Mouse (Mus musculus) liver, embryonic 16.5 days (tissue): ENCODE measurements around the gene Htra3. TPM values are rescaled to one million over a fixed set of nuclear protein-coding genes. Genes with fewer than 3 reads are reported as not detected.
A peak's percentile ranks its signal among the peaks of the same experiment; 100 is the strongest.

Source experiments
- ATAC-seq: fragments of 200-750 bp; cut with Nextera tagmentation; 2 replicates; pipeline ENCODE4 v1.8.0; 2017; ENCODE audit warnings: low read depth, mild to moderate bottlenecking, moderate number of reproducible peaks, moderate library complexity
- H3K27ac ChIP-seq: fragments of 300-500 bp; sonication (generic); 2 replicates; pipeline ENCODE4 v1.5.1; 2014; ENCODE audit warnings: mild to moderate bottlenecking, low read length
- H3K27me3 ChIP-seq: fragments of 300-500 bp; sonication (generic); 2 replicates; pipeline ENCODE4 v1.6.1; 2014; ENCODE audit warnings: low read depth, low read length, mixed read lengths; ENCODE audit not compliant: control insufficient read depth, insufficient read depth
- H3K36me3 ChIP-seq: fragments of 300-500 bp; sonication (generic); 2 replicates; pipeline ENCODE4 v1.6.1; 2014; ENCODE audit warnings: mild to moderate bottlenecking; ENCODE audit not compliant: control insufficient read depth, insufficient read depth
- H3K4me1 ChIP-seq: fragments of 300-500 bp; sonication (generic); 2 replicates; pipeline ENCODE4 v1.6.1; 2014; ENCODE audit warnings: low read depth, low read length, mixed read lengths; ENCODE audit not compliant: control insufficient read depth
- H3K4me2 ChIP-seq: fragments of 300-500 bp; sonication (generic); 2 replicates; pipeline ENCODE4 v1.6.1; 2014; ENCODE audit warnings: low read depth, low read length, mixed read lengths
- H3K4me3 ChIP-seq: fragments of 300-500 bp; sonication (generic); 2 replicates; pipeline ENCODE4 v1.5.1; 2014; ENCODE audit warnings: low read depth, mild to moderate bottlenecking, low read length
- H3K9ac ChIP-seq: fragments of 300-500 bp; sonication (generic); 2 replicates; pipeline ENCODE4 v1.6.1; 2014; ENCODE audit warnings: low read depth, low read length
- H3K9me3 ChIP-seq: fragments of 300-500 bp; sonication (generic); replicated peaks from 2 replicates; pipeline ENCODE4 v1.6.1; 2016; ENCODE audit warnings: low read length; ENCODE audit not compliant: control insufficient read depth
- WGBS: fragments of 180-500 bp; shearing (Covaris S2); extraction: QIAGEN DNeasy Blood & Tissue Kit; methylation state at CpG from one replicate; pipeline ENCODE4 v1.1.7; 2014; ENCODE audit not compliant: insufficient replicate concordance; 5-methylcytosine and 5-hydroxymethylcytosine counted together
- polyA plus RNA-seq: library from polyadenylated mRNA; unstranded; fragments of >200 nt; fragmentation: Nextera tagmentation; extraction: Ambion mirVana; gene quantifications from 2 replicates; pipeline ENCODE4 v1.2.1, GENCODE M21; 2015

Gene Htra3
- 1.7 and 2.9 TPM in 2 replicates for polyA plus RNA-seq

DNA sequence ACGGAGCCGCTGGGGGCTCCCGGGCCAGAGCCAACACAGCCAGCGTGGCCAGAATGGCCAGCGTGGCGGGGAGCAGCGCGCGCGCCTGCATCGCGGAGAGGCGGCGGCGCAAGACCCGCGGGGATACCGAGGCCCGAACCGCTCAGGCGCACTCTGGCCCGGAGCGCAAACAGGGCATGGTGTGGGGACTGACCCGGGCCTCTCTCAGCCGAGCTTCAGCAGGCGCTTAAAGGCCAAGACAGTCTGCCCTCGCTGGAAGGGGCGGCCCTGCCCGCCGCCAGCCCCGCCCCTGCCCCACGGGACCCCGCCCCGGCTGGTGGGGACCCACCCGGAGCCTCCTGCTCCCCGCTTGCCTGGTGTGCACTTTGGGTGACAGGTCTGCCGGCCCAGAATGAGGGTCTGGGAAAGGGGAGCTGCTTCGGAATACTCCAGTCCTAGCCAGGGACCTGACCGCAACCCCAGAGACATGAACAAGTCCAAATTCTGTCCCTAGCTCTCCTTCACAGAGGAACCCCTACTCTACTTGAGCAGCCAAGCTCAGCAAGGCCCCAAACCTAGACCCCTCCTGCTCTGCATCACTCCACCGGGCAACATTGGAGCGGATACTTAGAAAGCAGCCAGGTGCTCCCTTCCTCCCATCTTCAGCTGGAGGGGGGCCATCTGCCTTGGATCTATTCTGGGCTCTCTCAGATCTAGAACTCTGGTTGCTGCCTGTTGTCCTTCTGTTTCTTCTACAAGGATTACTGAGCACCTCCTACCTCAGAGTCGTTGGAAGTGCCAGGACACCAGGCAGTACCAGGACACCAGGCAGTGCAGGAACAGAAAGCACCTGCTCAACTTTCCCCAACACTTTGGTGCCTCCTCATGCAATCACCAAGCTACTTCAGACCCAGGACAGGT lies at the start of gene Htra3:
Gene Htra3 (minus strand): TSS at position 527 of the 900 bp plus-strand sequence.
- peak within 1 kb of the TSS; percentile 29 for H3K4me3 ChIP-seq
- H3K27ac ChIP-seq = no peak within 1 kb of the TSS
- no peak within 1 kb of the TSS for H3K9ac ChIP-seq
- no peaks in the 10 kb centered on the region for H3K36me3 ChIP-seq
- WGBS = 8% methylated on average over 42 of the region's 42 CpGs
- ATAC-seq = no peak
- no peaks in the 10 kb centered on the region for H3K9me3 ChIP-seq
- H3K4me1 ChIP-seq = no peaks in the 10 kb centered on the region
- H3K27me3 ChIP-seq = peaks cover 33% of the 10 kb centered on the region
- peak within 1 kb of the TSS; percentile 30; the same call in 1 of the 2 replicates for H3K4me2 ChIP-seq

DNA sequence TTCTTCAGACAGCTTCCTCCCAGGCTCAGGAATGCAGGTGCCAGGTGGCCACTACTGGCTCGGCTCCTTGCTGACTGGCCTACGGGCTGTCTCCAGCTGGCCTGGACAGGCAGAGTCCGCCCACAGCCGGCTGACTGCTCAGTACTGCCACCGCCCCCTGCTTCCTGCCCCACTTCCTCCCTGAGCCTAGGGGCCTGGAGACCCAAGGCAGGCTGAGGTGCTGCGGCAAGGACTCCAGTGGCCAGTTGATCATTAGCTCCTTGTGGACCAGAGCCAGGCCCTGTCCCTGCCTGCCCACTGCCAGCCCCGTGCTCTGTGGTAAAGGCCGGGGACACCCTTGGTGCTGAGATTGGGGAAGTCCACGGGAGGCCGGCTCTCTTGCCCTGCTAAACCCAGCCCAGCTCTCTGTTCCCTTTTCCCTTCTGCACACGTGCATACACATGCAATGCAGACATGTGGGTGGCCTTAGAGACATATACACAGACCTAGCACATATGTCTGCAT lies 49.4 kb upstream of the Htra3 start:
- H3K27ac ChIP-seq = peak overlapping the region; percentile 61
- H3K4me3 ChIP-seq = peak overlapping the region; percentile 47

DNA sequence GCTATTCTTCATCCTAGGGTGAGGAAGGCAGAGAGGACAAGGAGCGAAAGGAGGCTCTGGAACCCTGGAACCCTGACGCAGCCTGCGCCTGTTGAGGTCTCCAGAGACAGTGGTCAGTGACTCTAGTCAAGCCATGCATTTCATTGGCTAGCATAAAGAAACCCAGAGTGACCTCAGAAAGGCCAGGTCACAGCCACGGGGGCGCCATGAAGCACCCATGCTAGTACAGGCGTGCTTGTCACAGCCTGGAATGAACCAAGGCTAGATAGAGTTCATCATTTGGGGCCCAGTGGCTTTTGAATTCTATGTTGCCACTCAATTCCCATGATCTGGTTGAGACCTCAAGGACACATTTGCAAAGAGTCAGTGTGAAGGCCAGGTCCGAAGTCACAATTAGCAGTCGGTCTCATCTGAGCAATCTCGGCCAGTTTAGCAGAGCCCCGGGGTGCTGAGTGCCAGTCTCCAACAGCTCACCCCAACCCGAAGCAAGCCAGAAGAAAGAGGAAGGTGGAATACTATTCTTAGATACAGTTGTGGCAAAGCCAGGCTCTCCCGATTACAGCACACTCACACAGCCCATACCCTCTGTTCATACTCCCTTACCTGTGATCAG lies 48.9 kb upstream of the Htra3 start:
- H3K9ac ChIP-seq = peak overlapping the region; percentile 27; the same call in 1 of the 2 replicates
- 29% methylated on average over 12 of the region's 12 CpGs for WGBS
- H3K4me1 ChIP-seq = no peaks in the 10 kb centered on the region
- no peaks in the 10 kb centered on the region for H3K27me3 ChIP-seq
- peak overlapping the region; percentile 61 for H3K27ac ChIP-seq
- no peaks in the 10 kb centered on the region for H3K36me3 ChIP-seq
- ATAC-seq = no peak
- H3K4me3 ChIP-seq = peak overlapping the region; percentile 47
- H3K9me3 ChIP-seq = no peaks in the 10 kb centered on the region
- peak overlapping the region; percentile 29 for H3K4me2 ChIP-seq

More for the DNA sequence above, 49.4 kb upstream of the Htra3 start:
- Histone ChIP-seq H3K4me2 (0 out of 2 replicates have a peak overlapping the region, but pooled peaks have one; percentile 29), H3K4me1 (no peaks in the 10 kb centered on the region), H3K9me3 (no peaks in the 10 kb centered on the region), H3K36me3 (no peaks in the 10 kb centered on the region), H3K9ac (peak overlapping the region; percentile 27; the same call in 1 of the 2 replicates), H3K27me3 (no peaks in the 10 kb centered on the region)
- peak; percentile 70 for ATAC-seq
- WGBS = 6% methylated on average over 11 of the region's 11 CpGs

GRCm38 (mm10) chr5:35727447-35727846 lies 47.9 kb upstream of the Htra3 start:
- no peaks in the 10 kb centered on the region for H3K4me1 ChIP-seq
- no peaks in the 10 kb centered on the region for H3K9me3 ChIP-seq
- H3K27ac ChIP-seq = no peak overlapping the region
- H3K36me3 ChIP-seq = no peaks in the 10 kb centered on the region
- no peak for ATAC-seq
- H3K4me2 ChIP-seq = peak overlapping the region; percentile 29
- 56% methylated on average over 5 of the region's 5 CpGs for WGBS
- H3K9ac ChIP-seq = no peak overlapping the region
- H3K4me3 ChIP-seq = 0 out of 2 replicates have a peak overlapping the region, but pooled peaks have one; percentile 5
- H3K27me3 ChIP-seq = no peaks in the 10 kb centered on the region

- no peaks in the 10 kb centered on the region for H3K9me3 ChIP-seq
- H3K27ac ChIP-seq = no peak overlapping the region
- H3K9ac ChIP-seq = no peak overlapping the region
- no peak for ATAC-seq
- WGBS = 51% methylated on average over 3 of the region's 3 CpGs
- H3K27me3 ChIP-seq = no peaks in the 10 kb centered on the region
- no peak overlapping the region for H3K4me3 ChIP-seq
- no peaks in the 10 kb centered on the region for H3K36me3 ChIP-seq
- no peak overlapping the region for H3K4me2 ChIP-seq
- H3K4me1 ChIP-seq = no peaks in the 10 kb centered on the region
Observed at GRCm38 (mm10) chr5:35725840-35726239, 46.3 kb upstream of the Htra3 start.

- Histone ChIP-seq H3K4me1 (no peaks in the 10 kb centered on the region), H3K4me3 (no peak overlapping the region), H3K9me3 (no peaks in the 10 kb centered on the region), H3K36me3 (no peaks in the 10 kb centered on the region), H3K27me3 (no peaks in the 10 kb centered on the region), H3K9ac (no peak overlapping the region), H3K27ac (no peak overlapping the region), H3K4me2 (no peak overlapping the region)
- whole genome bisulfite sequencing = 56% methylated on average over 5 of the region's 5 CpGs
- ATAC-seq = no peak
Observed at GRCm38 (mm10) chr5:35723900-35724299, 44.3 kb upstream of the Htra3 start.

DNA sequence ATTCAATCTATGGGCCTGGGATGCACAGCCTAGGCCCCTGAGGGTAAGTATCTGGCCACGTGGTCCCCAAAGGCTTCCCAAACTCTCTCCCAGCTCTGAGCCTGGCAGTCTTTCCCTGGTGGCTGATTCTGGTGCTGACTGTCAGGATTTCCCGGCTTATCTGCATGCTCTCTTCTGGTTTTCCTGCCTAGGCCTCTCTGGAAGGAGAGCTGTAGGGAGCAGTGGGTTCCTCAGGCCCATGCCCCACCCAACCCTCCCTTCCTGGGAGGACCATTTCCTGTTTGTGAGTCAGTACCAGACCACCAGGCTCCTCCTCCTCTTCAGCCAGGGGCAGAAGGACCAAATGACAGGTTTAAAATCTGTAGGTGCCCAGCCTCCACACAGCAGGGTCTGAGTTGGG lies 43.1 kb upstream of the Htra3 start:
- peak; percentile 64 for ATAC-seq
- H3K4me1 ChIP-seq = no peaks in the 10 kb centered on the region
- H3K9ac ChIP-seq = no peak overlapping the region
- peak overlapping the region; percentile 17; the same call in 1 of the 2 replicates for H3K27ac ChIP-seq
- H3K36me3 ChIP-seq = no peaks in the 10 kb centered on the region
- no peak overlapping the region for H3K4me2 ChIP-seq
- no peaks in the 10 kb centered on the region for H3K9me3 ChIP-seq
- H3K27me3 ChIP-seq = no peaks in the 10 kb centered on the region
- 16% methylated on average over 2 of the region's 2 CpGs for WGBS
- no peak overlapping the region for H3K4me3 ChIP-seq

DNA sequence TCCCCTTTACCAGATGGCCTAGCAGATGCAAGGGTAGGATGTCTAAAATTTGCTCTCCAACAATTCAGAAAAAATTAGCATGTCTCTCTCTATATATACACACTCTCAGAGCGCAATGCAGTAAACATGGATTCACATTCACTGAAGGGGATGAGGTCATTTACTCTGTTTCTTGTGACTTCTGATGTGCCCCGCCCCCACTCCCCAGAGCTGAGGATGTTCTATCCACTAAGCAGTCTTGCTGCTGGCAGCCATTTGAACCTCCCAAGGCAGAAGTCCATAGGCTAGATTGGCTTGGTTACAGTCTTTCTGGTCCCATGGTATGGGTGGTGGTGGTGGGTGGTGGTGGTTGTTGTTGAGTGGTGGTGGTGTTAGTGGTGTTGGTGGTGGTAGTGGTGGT lies 42.4 kb upstream of the Htra3 start:
- no peaks in the 10 kb centered on the region for H3K9me3 ChIP-seq
- 67% methylated on average over 2 of the region's 2 CpGs for WGBS
- no peak overlapping the region for H3K9ac ChIP-seq
- H3K27ac ChIP-seq = no peak overlapping the region
- ATAC-seq = no peak
- no peak overlapping the region for H3K4me3 ChIP-seq
- H3K36me3 ChIP-seq = no peaks in the 10 kb centered on the region
- no peaks in the 10 kb centered on the region for H3K27me3 ChIP-seq
- no peak overlapping the region for H3K4me2 ChIP-seq
- H3K4me1 ChIP-seq = no peaks in the 10 kb centered on the region
